Mouse (Mus musculus): ENCODE data around the gene Hivep2.
A peak's percentile ranks its signal among the peaks of the same experiment; 100 is the strongest.

Hivep2 gene

GRCm38 (mm10) chr10:14087316-14087715, 121.4 kb downstream of the Hivep2 start:
- DNase-seq = peak in 1 of 2 experiments; percentile 16

GRCm38 (mm10) chr10:14089488-14089887, 123.6 kb downstream of the Hivep2 start:
- DNase-seq = peak; percentile 24 to 65

DNA sequence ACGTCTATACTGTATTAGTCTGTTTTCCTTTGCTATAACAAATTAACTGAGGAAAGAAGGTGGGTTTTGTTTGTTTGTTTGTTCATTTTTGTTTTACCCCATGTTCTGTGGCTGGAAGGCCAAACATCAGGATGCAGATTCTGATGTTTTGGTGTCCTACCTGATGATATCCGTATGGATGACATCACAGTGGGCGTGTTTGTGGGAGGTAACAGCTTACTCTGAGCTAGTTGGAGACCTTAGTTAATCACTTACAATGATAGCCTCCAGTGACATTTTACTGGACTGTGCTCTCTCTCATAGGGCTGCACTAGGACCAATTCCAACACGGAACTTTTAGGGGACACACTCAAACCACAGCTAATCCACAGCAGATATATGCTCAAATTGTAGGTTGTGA, 128.2 kb downstream of the Hivep2 start:
- no peak for DNase-seq

GRCm38 (mm10) chr10:14096045-14096444, 130.2 kb downstream of the Hivep2 start:
- no peak for DNase-seq

- DNase-seq = no peak
Observed at GRCm38 (mm10) chr10:14099182-14099581, 133.3 kb downstream of the Hivep2 start.

DNA sequence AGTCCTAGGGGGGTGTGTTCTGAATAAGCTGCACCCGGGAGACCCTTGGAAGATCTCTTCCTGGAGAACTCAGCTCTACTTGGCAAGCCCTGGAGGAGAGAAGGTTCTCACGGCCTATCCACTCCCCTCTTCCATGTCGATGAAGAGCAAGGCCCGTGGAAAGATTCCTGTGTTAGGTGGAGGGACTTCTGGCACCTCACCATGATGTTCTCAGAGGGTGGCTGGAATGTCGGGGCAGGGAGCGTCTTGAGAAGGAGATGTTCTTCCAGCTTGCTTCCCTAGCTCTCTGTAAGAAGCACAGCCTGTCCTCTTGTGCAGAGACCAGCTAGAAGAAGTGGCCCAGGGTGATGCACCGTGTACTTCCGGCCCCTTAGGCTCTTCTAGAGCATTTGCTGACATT, 134.2 kb downstream of the Hivep2 start:
- DNase-seq = no peak

DNA sequence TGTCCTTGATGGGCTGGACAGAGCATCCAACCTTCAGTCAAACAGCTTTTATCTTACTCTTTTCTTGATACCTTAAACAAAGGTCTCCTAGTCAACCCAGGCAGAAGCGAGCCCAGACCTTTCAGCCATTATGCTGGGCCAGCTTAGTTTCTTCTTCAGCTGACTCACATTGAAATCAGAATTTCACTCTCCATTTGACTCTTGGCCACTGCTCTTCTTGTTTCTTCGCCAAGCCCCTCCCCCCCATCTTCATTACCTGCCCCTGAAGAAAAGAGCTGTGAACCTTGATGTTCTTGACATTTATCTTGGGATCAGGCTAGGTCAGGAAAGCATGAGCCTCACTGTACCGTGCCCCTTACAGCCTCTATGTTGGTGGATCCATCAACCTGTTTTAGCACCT, 135.0 kb downstream of the Hivep2 start:
- no peak for DNase-seq

DNA sequence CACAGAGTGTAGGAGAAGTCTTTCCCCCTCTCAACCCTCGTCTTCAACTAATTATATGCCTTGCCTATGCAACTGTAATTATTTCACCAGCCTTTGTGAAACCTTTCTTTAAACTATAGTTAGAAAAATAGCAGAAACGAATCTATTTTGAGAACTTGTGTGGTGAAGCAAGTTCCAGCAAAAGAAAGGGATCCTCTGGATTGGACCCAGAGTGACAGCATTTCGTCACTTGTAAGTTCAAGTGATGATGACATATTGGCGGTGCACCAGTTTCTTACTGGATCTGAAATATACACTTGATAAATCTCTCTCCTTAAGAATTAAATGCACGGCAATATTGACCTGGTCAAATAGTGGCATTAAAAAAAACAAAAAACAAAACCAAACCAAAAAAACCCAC, 136.1 kb downstream of the Hivep2 start:
- no peak for DNase-seq

DNA sequence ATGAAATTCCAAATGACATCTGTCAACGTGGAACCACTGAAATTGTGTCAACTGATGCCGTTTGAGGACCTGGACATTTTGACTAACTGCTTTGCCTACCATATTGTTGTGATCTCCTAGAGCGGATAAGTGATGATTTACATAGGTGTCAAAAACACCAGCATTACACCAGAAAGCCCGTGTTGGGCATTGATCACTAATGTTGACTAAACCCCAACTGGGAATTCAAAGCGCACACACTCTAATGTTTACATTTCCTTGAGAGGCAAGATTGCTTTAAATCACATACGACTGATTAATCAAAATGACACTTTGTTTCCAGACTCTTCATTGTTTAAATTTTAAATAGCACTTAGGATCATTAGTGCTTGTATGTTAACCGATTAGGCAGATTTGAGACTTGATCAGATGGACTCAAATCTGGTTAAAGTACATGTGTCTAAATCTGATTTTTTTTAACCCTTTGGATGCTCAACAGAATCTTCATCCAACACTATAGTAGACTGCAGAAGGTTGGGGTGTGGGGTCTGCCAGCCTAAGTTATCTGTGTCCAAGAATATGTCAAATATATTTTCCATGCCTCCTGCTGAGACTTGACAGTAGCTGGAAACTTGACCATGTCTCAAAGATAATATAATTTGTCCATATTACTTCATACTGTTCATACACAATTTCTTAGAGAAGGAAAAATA, 142.3 kb downstream of the Hivep2 start:
- DNase-seq = no peak

GRCm38 (mm10) chr10:14115846-14116245, 150.0 kb downstream of the Hivep2 start:
- no peak for DNase-seq

- no peak for DNase-seq
Observed at GRCm38 (mm10) chr10:14116978-14117377, 151.1 kb downstream of the Hivep2 start.

DNA sequence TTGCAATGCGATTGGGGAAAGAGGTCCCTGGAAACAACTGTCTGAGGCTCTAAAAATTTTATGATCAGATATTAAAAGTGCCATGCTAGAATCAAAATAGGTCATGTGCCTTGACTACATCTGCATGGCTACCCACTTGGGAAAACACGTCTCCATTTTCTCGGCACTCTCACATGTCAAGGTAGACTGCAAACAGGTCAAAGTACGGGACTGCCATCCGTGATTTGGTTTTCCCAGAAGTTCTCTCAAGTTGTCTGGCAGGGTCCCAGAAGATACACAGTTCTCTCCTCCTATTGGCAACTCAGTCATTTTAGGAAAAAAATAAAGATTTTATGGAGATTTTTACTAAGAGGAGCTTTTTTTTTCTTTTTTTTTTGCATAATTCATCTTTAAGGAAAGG, 153.3 kb downstream of the Hivep2 start:
- peak in 1 of 2 experiments; percentile 3 for DNase-seq

DNA sequence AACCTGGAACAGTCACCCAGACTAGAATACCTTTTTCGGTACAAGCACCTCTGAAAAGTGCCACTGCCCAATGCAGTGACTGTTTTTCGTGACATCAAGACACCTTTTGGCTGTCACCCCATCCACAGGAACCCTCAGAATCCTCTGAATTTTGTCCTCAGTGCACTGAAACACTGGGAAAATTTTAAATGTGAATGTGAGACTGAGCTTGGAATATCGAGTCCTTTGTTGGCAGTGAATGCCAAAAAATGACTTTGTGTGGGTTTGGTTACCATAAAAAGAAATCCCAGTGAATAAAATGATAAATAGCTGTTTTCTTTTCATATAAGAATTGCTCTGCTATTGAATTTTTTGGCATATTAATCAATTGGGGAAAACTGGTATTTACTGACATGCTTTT, 154.6 kb downstream of the Hivep2 start:
- DNase-seq = no peak

DNA sequence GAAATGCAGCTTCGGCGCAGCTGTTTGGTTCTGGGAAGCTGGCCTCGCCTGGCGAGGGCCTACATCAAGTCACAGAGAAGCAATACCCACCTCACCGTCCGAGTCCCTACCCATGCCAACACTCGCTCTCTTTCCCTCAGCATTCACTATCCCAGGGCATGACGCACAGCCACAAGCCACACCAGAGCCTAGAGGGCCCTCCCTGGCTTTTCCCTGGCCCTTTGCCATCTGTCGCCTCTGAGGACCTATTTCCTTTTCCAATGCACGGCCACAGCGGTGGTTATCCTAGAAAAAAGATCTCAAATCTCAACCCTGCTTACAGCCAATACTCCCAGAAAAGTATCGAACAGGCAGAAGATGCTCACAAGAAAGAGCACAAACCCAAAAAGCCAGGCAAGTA, 162.0 kb downstream of the Hivep2 start:
- DNase-seq = no peak

GRCm38 (mm10) chr10:14130270-14130669, 164.4 kb downstream of the Hivep2 start:
- no peak for DNase-seq

DNA sequence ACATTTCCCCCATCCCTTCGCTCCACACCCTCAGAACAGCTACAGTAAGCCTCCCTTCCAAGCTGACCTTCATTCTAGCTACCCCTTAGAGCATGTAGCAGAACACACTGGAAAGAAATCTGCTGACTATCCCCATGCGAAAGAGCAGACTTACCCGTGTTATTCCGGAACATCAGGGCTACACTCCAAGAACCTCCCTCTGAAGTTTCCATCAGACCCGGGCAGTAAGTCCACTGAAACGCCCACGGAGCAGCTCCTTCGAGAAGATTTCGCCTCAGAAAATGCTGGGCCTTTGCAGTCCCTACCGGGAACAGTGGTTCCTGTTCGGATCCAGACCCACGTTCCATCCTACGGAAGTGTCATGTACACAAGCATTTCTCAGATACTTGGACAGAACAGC, 165.4 kb downstream of the Hivep2 start:
- DNase-seq = no peak

DNA sequence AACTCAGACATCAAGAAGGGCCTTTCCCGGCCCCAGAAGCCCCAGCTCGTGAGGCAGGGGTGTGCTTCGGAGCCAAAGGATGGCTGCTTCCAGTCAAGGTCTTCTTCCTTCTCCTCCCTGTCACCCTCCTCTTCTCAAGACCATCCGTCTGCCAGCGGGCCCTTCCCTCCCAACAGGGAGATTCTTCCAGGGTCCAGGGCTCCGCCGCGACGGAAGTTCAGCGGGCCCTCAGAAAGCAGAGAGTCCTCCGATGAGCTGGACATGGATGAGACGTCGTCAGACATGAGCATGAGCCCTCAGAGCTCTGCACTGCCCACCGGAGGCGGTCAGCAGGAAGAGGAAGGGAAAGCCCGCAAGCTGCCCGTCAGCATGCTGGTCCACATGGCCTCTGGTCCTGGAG, 166.2 kb downstream of the Hivep2 start:
- no peak for DNase-seq

DNA sequence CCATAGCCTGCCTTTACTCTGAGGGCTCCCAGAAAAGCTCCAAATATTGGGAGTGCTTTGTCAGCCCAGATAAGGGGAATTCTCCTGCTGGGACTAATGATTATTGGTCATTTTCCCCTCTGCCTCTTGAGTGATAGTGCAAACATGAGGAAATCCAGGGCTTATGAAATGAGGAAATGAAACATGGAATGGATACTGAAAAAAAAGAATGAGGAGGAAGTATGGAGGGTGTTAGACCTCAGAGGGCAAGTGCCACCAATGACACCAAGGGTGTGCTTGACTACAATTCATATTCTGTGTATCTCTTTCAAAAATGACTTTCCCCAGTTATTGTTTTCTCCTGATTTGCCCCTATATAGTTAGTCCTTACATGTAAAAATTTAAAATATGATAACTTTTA, 167.1 kb downstream of the Hivep2 start:
- DNase-seq = no peak

GRCm38 (mm10) chr10:14138663-14139062, 172.8 kb downstream of the Hivep2 start:
- DNase-seq = no peak

DNA sequence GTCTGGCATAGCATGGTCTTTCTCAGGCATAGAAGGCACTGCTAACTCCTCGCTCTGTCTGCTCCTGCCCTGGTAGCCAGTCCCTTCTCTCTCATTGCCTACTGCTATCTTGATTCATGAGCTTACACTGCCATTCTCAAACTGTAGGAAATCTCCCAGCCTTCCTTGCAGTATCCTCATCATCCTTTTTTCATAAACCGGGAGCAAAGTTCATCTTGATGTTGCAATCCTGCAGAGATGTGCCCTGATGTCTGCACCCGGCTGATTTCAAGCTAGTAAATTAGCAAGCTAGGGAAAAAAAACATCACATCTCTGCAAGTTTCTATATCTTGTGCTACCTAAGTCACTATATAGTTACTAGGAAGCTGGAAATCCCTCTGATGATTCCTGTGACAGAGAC, 179.0 kb downstream of the Hivep2 start:
- peak in 1 of 2 experiments; percentile 30 for DNase-seq

DNA sequence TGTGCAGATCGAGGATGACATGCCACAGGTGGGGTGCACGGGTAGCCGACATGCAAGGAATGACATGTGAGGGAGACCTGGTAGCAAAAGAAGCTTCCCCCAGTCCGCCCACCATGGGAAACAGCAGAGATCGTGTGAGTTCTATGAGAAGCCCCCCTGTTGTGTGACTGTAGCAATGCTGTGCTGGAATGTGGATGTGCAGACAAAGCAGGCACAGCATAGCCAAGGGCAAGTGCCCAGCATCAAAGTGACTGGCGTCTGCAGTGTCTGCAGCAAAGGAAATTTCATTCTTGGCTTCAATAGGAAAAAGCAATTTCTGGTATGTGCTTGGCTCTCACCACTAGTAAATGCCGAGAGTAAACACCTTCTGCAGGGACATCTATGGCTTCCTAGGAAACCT, 199.0 kb downstream of the Hivep2 start:
- DNase-seq = no peak

- peak; percentile 10 to 39 for DNase-seq
Observed at GRCm38 (mm10) chr10:14168197-14168844, 202.4 kb downstream of the Hivep2 start.

DNA sequence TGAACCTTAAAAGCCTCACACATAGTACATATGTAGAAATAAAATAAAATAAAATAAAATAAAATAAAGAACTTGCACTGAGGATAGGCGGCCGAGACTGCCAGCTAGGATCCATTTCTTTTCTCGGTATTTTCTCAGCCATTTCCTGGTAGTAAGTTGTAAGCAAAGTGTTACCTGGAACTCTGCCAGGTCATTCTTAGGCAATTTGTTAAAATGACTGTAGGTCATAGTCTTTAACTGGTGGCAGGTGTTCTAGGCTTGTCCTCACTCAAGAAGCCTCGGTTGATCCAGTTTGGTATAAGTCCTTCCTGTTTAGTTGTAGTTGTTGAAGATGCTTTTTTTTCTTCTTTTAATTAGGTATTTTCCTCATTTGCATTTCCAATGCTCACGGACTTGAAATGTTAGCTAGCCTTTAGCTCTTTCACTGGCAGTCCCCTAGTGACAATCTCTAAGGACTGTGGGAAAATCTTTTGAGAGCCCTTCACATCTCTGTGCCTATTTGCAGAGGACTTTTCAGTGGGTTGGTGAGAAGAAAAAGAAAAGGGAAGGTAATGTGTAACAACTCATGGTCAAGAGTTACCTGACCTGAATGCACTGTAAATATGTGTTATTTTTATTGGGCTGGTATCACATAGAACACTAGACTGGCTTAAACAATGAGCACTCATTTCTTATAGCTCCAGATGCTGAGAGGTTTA, 203.1 kb downstream of the Hivep2 start:
- DNase-seq = peak in 1 of 2 experiments; percentile 19

DNA sequence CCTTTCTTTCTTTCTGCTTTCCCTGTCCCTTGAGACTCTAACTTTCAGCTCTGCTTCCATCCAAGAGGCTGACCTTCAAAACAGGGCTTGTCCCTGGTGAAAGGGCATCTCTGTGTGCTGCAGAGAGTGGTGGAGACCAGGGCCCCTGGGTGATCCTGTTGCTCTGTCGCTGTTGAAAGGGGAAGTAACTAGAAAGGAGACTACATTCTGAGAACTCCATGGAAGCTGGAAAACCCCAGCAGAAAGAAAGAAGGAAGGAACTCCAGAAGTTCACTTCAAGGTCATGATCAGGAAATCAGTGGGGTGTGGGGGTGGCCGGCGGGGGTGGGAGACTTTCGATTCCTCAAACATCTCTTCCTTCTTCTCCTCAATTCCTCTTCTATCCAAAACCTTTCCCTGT, 208.2 kb downstream of the Hivep2 start:
- DNase-seq = peak in 1 of 2 experiments; percentile 5
